8 mouse cellular contexts compared by ENCODE assay signal in genomic region chr2:172938761-172939638, GRCm38 (mm10). TPM values are rescaled to one million over a fixed set of nuclear protein-coding genes. Genes with fewer than 3 reads are reported as not detected.
DNase-seq lines count a peak whose midpoint lies in the region; ATAC-seq and TF ChIP-seq lines count a peak whose summit lies in the region.

No protein-coding gene starts in this region.

- H3K4me1 ChIP-seq in lung, embryonic 14.5 days (ENCODE audit: insufficient read depth): peaks cover 26% of the 10 kb centered on the region
- H3K4me1 ChIP-seq in hindbrain, postnatal 0 days (ENCODE audit: insufficient read depth, low read length): no peaks in the 10 kb centered on the region
- peaks cover 20% of the 10 kb centered on the region for H3K4me1 ChIP-seq in liver, embryonic 11.5 days (replicated peaks; ENCODE audit: control insufficient read depth, insufficient read depth, low read length)
- H3K4me1 ChIP-seq in stomach, postnatal 0 days (replicated peaks; ENCODE audit: control insufficient read depth, insufficient read depth): peaks cover 10% of the 10 kb centered on the region

- no peak for TF ChIP-seq EP300 in stomach, postnatal 0 days (optimal IDR thresholded peaks at IDR 0.05)

- no peaks in the 10 kb centered on the region for H3K36me3 ChIP-seq in lung, embryonic 14.5 days (ENCODE audit: insufficient read depth)
- no peaks in the 10 kb centered on the region for H3K36me3 ChIP-seq in hindbrain, postnatal 0 days (ENCODE audit: insufficient read depth, low read length)
- H3K36me3 ChIP-seq in liver, embryonic 11.5 days (ENCODE audit: control insufficient read depth, insufficient read depth, low read length): no peaks in the 10 kb centered on the region
- no peaks in the 10 kb centered on the region for H3K36me3 ChIP-seq in stomach, postnatal 0 days (ENCODE audit: control insufficient read depth, insufficient read depth, low read length)

- H3K9ac ChIP-seq in lung, embryonic 14.5 days: peak overlapping the region; percentile 57
- peak overlapping the region; percentile 43 for H3K9ac ChIP-seq in hindbrain, postnatal 0 days (replicated peaks; ENCODE audit: low read length)
- peak overlapping the region; percentile 48; the same call in 1 of the 2 replicates for H3K9ac ChIP-seq in liver, embryonic 11.5 days (ENCODE audit: low read depth, low read length)
- H3K9ac ChIP-seq in stomach, postnatal 0 days (ENCODE audit: low read length): peak overlapping the region; percentile 61

- no peaks in the 10 kb centered on the region for H3K9me3 ChIP-seq in lung, embryonic 14.5 days (ENCODE audit: low read depth, low read length)
- no peaks in the 10 kb centered on the region for H3K9me3 ChIP-seq in hindbrain, postnatal 0 days (ENCODE audit: low read length)
- H3K9me3 ChIP-seq in liver, embryonic 11.5 days (ENCODE audit: control insufficient read depth, low read length): no peaks in the 10 kb centered on the region
- no peaks in the 10 kb centered on the region for H3K9me3 ChIP-seq in stomach, postnatal 0 days (ENCODE audit: control insufficient read depth, low read length)

- intact Hi-C loops in left cerebral cortex, postnatal 14 days (cut with DNase I): loop anchor here (5.0 kb wide), 1 partner anchor 47 kb away; no protein-coding TSS in a partner anchor

- H3K4me3 ChIP-seq in lung, embryonic 14.5 days (ENCODE audit: low read depth, low read length): peak overlapping the region; percentile 58
- H3K4me3 ChIP-seq in hindbrain, postnatal 0 days (ENCODE audit: low read length): peak overlapping the region; percentile 49
- H3K4me3 ChIP-seq in liver, embryonic 11.5 days (ENCODE audit: low read depth, low read length): peak overlapping the region; percentile 55
- H3K4me3 ChIP-seq in stomach, postnatal 0 days (ENCODE audit: low read depth, low read length): peak overlapping the region; percentile 56

- TF ChIP-seq CTCF in lung, embryonic 14.5 days (IDR thresholded peaks at IDR 0.05; ENCODE audit: low read depth): peak; percentile 56
- peak; percentile 42 for TF ChIP-seq CTCF in hindbrain, postnatal 0 days (IDR thresholded peaks at IDR 0.05; ENCODE audit: low read depth)
- TF ChIP-seq CTCF in stomach, postnatal 0 days (IDR thresholded peaks at IDR 0.05; ENCODE audit: low read depth): peak; percentile 59

- H3K27ac ChIP-seq in lung, embryonic 14.5 days (ENCODE audit: low read depth): no peak overlapping the region
- H3K27ac ChIP-seq in hindbrain, postnatal 0 days: peak overlapping the region; percentile 67; the same call in 1 of the 2 replicates
- H3K27ac ChIP-seq in liver, embryonic 11.5 days (ENCODE audit: low read depth, low read length): peak overlapping the region; percentile 21; the same call in 1 of the 2 replicates
- H3K27ac ChIP-seq in stomach, postnatal 0 days (replicated peaks): peak overlapping the region; percentile 76

- H3K4me2 ChIP-seq in lung, embryonic 14.5 days: peak overlapping the region; percentile 100
- peak overlapping the region; percentile 85 for H3K4me2 ChIP-seq in hindbrain, postnatal 0 days (ENCODE audit: low read depth, low read length)
- peak overlapping the region; percentile 81 for H3K4me2 ChIP-seq in liver, embryonic 11.5 days
- peak overlapping the region; percentile 92 for H3K4me2 ChIP-seq in stomach, postnatal 0 days (replicated peaks; ENCODE audit: low read depth)

- under 1% methylated on average over 57 of the region's 57 CpGs for WGBS in lung, embryonic 14.5 days
- WGBS in hindbrain, postnatal 0 days: under 1% methylated on average over 57 of the region's 57 CpGs
- WGBS in liver, embryonic 11.5 days: 1% methylated on average over 57 of the region's 57 CpGs
- WGBS in stomach, postnatal 0 days: 2% methylated on average over 57 of the region's 57 CpGs

- peak; percentile 81 for DNase-seq in lung, embryonic 14.5 days
- no peak for DNase-seq in lung, postnatal 4 days
- peak; percentile 63 for DNase-seq in embryo, embryonic 9.5 days (ENCODE audit: extremely low spot score)
- peak; percentile 39 for DNase-seq in hindbrain, postnatal 0 days (ENCODE audit: low spot score)
- peak; percentile 71 for DNase-seq in liver, embryonic 11.5 days (ENCODE audit: low spot score)
- DNase-seq in stomach, postnatal 0 days (ENCODE audit: low spot score): peak; percentile 75
- no peak for DNase-seq in left cerebral cortex, postnatal 14 days (ENCODE audit: low spot score in 2 of 2)
- DNase-seq in natural killer cell, adult 2 months (ENCODE audit: low spot score in 2 of 2): no peak

- ATAC-seq in lung, embryonic 14.5 days (ENCODE audit: insufficient read depth): 0 out of 2 replicates have a peak, but pooled peaks have one; percentile 16
- no peak for ATAC-seq in hindbrain, postnatal 0 days
- no peak for ATAC-seq in liver, embryonic 11.5 days (replicated peaks; ENCODE audit: low FRiP score)
- ATAC-seq in stomach, postnatal 0 days (ENCODE audit: low FRiP score, low TSS enrichment): peak; percentile 61

- H3K27me3 ChIP-seq in lung, embryonic 14.5 days (ENCODE audit: insufficient read depth, low read length): peaks cover 34% of the 10 kb centered on the region
- H3K27me3 ChIP-seq in hindbrain, postnatal 0 days (ENCODE audit: insufficient read depth, low read length): peaks cover 55% of the 10 kb centered on the region
- H3K27me3 ChIP-seq in liver, embryonic 11.5 days (replicated peaks; ENCODE audit: control insufficient read depth, insufficient read depth, low read length): peaks cover 95% of the 10 kb centered on the region
- no peaks in the 10 kb centered on the region for H3K27me3 ChIP-seq in stomach, postnatal 0 days (ENCODE audit: control insufficient read depth, insufficient read depth, low read length)

RNA-seq across cellular contexts. Expression of gene Bmp7, which starts 1.1 kb away (rescaled TPM):
- polyA plus RNA-seq in lung, embryonic 14.5 days (2014; fragmentation: Nextera tagmentation; extraction: Ambion mirVana): 9.6 and 10.7 TPM in 2 replicates
- total RNA-seq in hindbrain, postnatal 0 days (2014; rRNA removed): 24.1 and 25.1 TPM in 2 replicates
- 12.8 and 15.6 TPM in 2 replicates for polyA plus RNA-seq in hindbrain, postnatal 0 days (2015; fragmentation: Nextera tagmentation; extraction: Ambion mirVana)
- 7.9 and 9.1 TPM in 2 replicates for polyA plus RNA-seq in liver, embryonic 11.5 days (2014; fragmentation: Nextera tagmentation; extraction: Ambion mirVana)
- polyA plus RNA-seq in stomach, postnatal 0 days (2015; fragmentation: Nextera tagmentation; extraction: Ambion mirVana): 8.2 and 8.9 TPM in 2 replicates
- total RNA-seq in left cerebral cortex, postnatal 14 days (2021): 10 to 100 TPM; 11.9 to 12.1 TPM

RNA-seq across cellular contexts. Expression of gene Spo11, which starts 38.5 kb away (rescaled TPM):
- polyA plus RNA-seq in lung, embryonic 14.5 days (2014; fragmentation: Nextera tagmentation; extraction: Ambion mirVana): 0.13 and 0.15 TPM in 2 replicates
- total RNA-seq in hindbrain, postnatal 0 days (2014; rRNA removed): 0.07 and 1.0 TPM in 2 replicates
- 0.86 and 0.96 TPM in 2 replicates for polyA plus RNA-seq in hindbrain, postnatal 0 days (2015; fragmentation: Nextera tagmentation; extraction: Ambion mirVana)
- 0.13 TPM in 1 of 2 replicates, not detected in the other for polyA plus RNA-seq in liver, embryonic 11.5 days (2014; fragmentation: Nextera tagmentation; extraction: Ambion mirVana)
- 0.02 TPM in 2 replicates for polyA plus RNA-seq in stomach, postnatal 0 days (2015; fragmentation: Nextera tagmentation; extraction: Ambion mirVana)
- under 1 TPM; 0.23 to 0.44 TPM for total RNA-seq in left cerebral cortex, postnatal 14 days (2021)

Comparison
In these comparisons a context has a peak if more than half of its experiments do, and no peak if none do; other contexts are left out.
1. DNase-seq: peak in lung, embryonic 14.5 days (single experiment), embryo, embryonic 9.5 days (single experiment), hindbrain, postnatal 0 days (single experiment), liver, embryonic 11.5 days (single experiment) and stomach, postnatal 0 days (single experiment); none in lung, postnatal 4 days (0 of 2), left cerebral cortex, postnatal 14 days (0 of 2) and natural killer cell, adult 2 months (0 of 2).
2. ATAC-seq: peak in lung, embryonic 14.5 days (single experiment) and stomach, postnatal 0 days (single experiment); none in hindbrain, postnatal 0 days (single experiment) and liver, embryonic 11.5 days (single experiment).
3. Peak in every context shown above with its lines, with median percentiles within 50 percentile points of each other: H3K4me2 ChIP-seq, H3K4me3 ChIP-seq, H3K9ac ChIP-seq and CTCF ChIP-seq.